Mouse (Mus musculus) midbrain, embryonic 10.5 days (tissue): ENCODE measurements around the gene Mier3. TPM values are rescaled to one million over a fixed set of nuclear protein-coding genes. Genes with fewer than 3 reads are reported as not detected.

Experiments
- DNase-seq: peaks from one replicate; pipeline ENCODE4 v3.0.0-alpha.2; 2017; ENCODE audit warnings: low spot score
- H3K27ac ChIP-seq: fragments of 300-500 bp; sonication (generic); replicated peaks from 2 replicates; pipeline ENCODE4 v1.5.1; 2016; ENCODE audit warnings: mild to moderate bottlenecking
- H3K27me3 ChIP-seq: fragments of 300-500 bp; sonication (generic); 2 replicates; pipeline ENCODE4 v1.6.1; 2016; ENCODE audit warnings: low read depth, mild to moderate bottlenecking; ENCODE audit not compliant: poor library complexity, severe bottlenecking
- H3K36me3 ChIP-seq: fragments of 300-500 bp; sonication (generic); 2 replicates; pipeline ENCODE4 v1.6.1; 2016; ENCODE audit warnings: mild to moderate bottlenecking, moderate library complexity
- H3K4me1 ChIP-seq: fragments of 300-500 bp; sonication (generic); 2 replicates; pipeline ENCODE4 v1.6.1; 2016
- H3K4me3 ChIP-seq: fragments of 300-500 bp; sonication (generic); 2 replicates; pipeline ENCODE4 v1.5.1; 2016; ENCODE audit warnings: mild to moderate bottlenecking, moderate library complexity
- H3K9me3 ChIP-seq: fragments of 300-500 bp; sonication (generic); replicated peaks from 2 replicates; pipeline ENCODE4 v1.6.1; 2016; ENCODE audit warnings: mild to moderate bottlenecking
- WGBS: fragments of 180-500 bp; shearing (Covaris S2); methylation state at CpG from one replicate; pipeline ENCODE4 v1.1.7; 2016; 5-methylcytosine and 5-hydroxymethylcytosine counted together
- polyA plus RNA-seq: library from polyadenylated mRNA; unstranded; fragments of >200 nt; fragmentation: Nextera tagmentation; extraction: Ambion mirVana; gene quantifications from 2 replicates; pipeline ENCODE4 v1.2.1, GENCODE M21; 2016

Mier3 gene
- polyA plus RNA-seq, 1 experiment from 2014 or later: 18.2 TPM

DNA sequence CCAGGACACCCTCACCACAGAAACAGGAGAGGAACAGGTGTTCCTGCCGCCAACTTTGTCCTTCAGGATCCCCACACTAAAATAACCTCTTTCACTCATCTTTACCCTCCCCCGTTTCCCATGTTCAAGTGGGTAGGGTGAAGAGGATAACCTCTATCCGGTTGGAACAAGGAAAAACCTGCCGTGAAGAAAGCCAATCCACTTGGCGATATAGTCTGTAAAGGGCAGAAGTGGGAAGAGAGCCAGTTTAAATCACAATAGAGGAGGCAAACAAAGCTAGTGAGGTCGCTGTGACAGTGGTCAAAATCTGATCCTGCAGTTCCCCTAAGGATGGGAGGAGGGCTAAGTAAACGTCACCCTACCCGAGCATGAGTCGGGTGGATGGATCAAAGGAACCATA, 38.9 kb downstream of the Mier3 start:
- no peak for DNase-seq
- Histone ChIP-seq H3K4me3 (no peak overlapping the region), H3K9me3 (no peaks in the 10 kb centered on the region), H3K27ac (no peak overlapping the region), H3K4me1 (peaks cover 6% of the 10 kb centered on the region; the same call in 1 of the 2 replicates), H3K36me3 (peaks cover 49% of the 10 kb centered on the region), H3K27me3 (no peaks in the 10 kb centered on the region)
- WGBS: 76% methylated on average over 9 of the region's 9 CpGs

- DNase-seq: no peak
- H3K4me3 ChIP-seq: peak overlapping the region; percentile 73
- H3K9me3 ChIP-seq: peaks cover 13% of the 10 kb centered on the region
- WGBS: under 1% methylated on average over 18 of the region's 18 CpGs
- peaks cover 5% of the 10 kb centered on the region for H3K36me3 ChIP-seq
- H3K27ac ChIP-seq: peak overlapping the region; percentile 82
- H3K27me3 ChIP-seq: no peaks in the 10 kb centered on the region
- H3K4me1 ChIP-seq: peaks cover 11% of the 10 kb centered on the region
Measured at GRCm38 (mm10) chr13:111724811-111725164, 44.0 kb downstream of the Mier3 start.

- H3K27ac ChIP-seq: peak overlapping the region; percentile 88
- under 1% methylated on average over 65 of the region's 65 CpGs for WGBS
- H3K27me3 ChIP-seq: no peaks in the 10 kb centered on the region
- peaks cover 11% of the 10 kb centered on the region for H3K4me1 ChIP-seq
- H3K9me3 ChIP-seq: peaks cover 16% of the 10 kb centered on the region
- peak; percentile 100 for DNase-seq
- H3K36me3 ChIP-seq: no peaks in the 10 kb centered on the region
- peak overlapping the region; percentile 73 for H3K4me3 ChIP-seq
Measured at GRCm38 (mm10) chr13:111725165-111726077, 44.6 kb downstream of the Mier3 start.

DNA sequence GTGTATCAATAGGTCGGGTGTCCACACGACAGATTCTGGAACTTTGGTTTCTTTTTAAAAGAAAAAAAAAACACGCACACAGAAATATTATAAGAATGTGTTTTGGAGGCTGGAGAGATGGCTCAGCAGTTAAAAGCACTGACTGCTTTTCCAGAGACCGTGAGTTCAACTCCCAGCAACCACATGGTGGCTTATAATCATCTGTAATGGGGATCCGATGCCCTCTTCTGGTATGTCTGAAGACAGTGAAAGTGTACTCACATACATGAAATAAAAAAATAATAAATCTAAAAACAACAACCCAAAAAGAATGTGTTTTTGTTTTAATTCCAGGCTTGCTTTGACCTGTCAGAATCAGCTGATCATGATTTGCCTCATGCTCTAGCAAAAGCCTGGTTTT, 46.1 kb downstream of the Mier3 start:
- Histone ChIP-seq H3K4me3 (no peak overlapping the region), H3K27ac (no peak overlapping the region), H3K9me3 (peaks cover 16% of the 10 kb centered on the region), H3K4me1 (peaks cover 11% of the 10 kb centered on the region), H3K36me3 (no peaks in the 10 kb centered on the region), H3K27me3 (no peaks in the 10 kb centered on the region)
- DNase-seq: no peak
- 94% methylated on average over 5 of the region's 5 CpGs for WGBS

DNA sequence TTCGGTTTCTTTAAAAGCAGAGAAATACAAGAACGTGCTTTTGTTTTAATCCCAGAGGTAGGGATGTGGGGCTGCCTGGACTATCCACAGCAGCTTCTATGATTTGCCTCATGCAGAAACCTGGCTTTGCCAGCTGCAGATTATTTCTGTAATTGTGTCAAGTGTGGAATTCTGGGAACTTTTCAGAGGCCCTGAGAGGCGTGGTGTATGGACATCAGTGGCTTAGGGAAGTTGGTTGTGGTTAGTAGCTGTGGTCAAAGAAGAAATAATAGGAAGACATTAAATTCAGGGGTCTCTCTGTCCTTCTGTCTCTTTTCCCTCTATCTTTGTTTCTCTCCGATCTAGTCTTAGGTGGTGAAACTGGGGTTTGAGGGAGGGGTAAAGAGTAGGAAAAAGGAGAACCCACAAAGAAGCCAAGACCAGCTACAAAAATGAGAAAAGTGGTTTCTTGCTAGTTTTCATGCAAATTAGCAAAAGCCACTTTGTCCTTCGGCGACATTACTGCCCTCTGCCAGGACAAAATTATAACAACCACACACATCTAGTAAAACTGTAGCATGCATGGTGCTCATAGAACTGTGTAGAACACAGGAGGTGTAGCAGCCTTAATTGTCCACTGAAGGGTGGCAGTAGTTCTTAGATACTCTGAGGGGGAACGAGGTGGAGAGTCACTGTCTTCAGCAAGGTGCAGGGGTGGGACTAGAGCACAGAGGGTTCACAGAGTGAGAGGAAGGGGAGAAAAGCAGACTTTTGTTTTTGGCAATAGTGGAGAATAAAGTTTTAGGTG, 60.6 kb downstream of the Mier3 start:
- Histone ChIP-seq H3K4me1 (no peaks in the 10 kb centered on the region), H3K27ac (no peak overlapping the region), H3K9me3 (peaks cover 5% of the 10 kb centered on the region; the same call in 1 of the 2 replicates), H3K36me3 (no peaks in the 10 kb centered on the region), H3K27me3 (no peaks in the 10 kb centered on the region), H3K4me3 (no peak overlapping the region)
- 80% methylated on average over 7 of the region's 7 CpGs for WGBS
- no peak for DNase-seq

- Histone ChIP-seq H3K36me3 (no peaks in the 10 kb centered on the region), H3K9me3 (peaks cover 5% of the 10 kb centered on the region; the same call in 1 of the 2 replicates), H3K4me3 (no peak overlapping the region), H3K27ac (no peak overlapping the region), H3K27me3 (no peaks in the 10 kb centered on the region), H3K4me1 (no peaks in the 10 kb centered on the region)
- DNase-seq: no peak
- 70% methylated on average over 6 of the region's 6 CpGs for WGBS
Measured at GRCm38 (mm10) chr13:111741991-111742615, 61.3 kb downstream of the Mier3 start.

GRCm38 (mm10) chr13:111744233-111745000, 63.6 kb downstream of the Mier3 start:
- no peaks in the 10 kb centered on the region for H3K27me3 ChIP-seq
- no peak overlapping the region for H3K27ac ChIP-seq
- peaks cover 17% of the 10 kb centered on the region for H3K36me3 ChIP-seq
- WGBS: 86% methylated on average over 6 of the region's 6 CpGs
- H3K4me1 ChIP-seq: no peaks in the 10 kb centered on the region
- H3K4me3 ChIP-seq: no peak overlapping the region
- H3K9me3 ChIP-seq: no peaks in the 10 kb centered on the region
- DNase-seq: no peak

GRCm38 (mm10) chr13:111745216-111745615, 64.4 kb downstream of the Mier3 start:
- WGBS: 90% methylated on average over 7 of the region's 7 CpGs
- Histone ChIP-seq H3K4me1 (no peaks in the 10 kb centered on the region), H3K36me3 (peaks cover 25% of the 10 kb centered on the region), H3K4me3 (no peak overlapping the region), H3K9me3 (no peaks in the 10 kb centered on the region), H3K27ac (no peak overlapping the region), H3K27me3 (no peaks in the 10 kb centered on the region)
- DNase-seq: no peak

DNA sequence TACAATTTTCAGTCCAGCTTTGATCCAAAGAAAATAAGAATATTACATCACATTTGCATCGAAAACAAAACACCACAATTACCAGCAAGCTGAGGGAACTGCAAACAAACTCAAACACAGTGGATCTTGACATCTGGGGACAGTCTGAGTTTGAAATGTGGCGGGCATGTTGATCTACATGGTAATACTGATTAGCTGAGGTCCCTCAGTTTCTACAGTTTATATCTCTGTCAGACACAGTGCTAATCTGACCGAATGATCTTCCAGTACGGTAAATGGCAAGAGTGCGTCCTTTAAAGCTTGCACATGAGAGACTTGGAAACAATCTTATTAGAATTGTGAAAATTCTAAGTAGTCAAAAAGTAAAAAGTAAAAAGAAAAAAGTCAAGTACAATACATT, 66.1 kb downstream of the Mier3 start:
- no peak for DNase-seq
- Histone ChIP-seq H3K27ac (no peak overlapping the region), H3K9me3 (no peaks in the 10 kb centered on the region), H3K4me1 (no peaks in the 10 kb centered on the region), H3K27me3 (no peaks in the 10 kb centered on the region), H3K4me3 (no peak overlapping the region), H3K36me3 (peaks cover 39% of the 10 kb centered on the region)
- WGBS: 94% methylated on average over 5 of the region's 5 CpGs

DNA sequence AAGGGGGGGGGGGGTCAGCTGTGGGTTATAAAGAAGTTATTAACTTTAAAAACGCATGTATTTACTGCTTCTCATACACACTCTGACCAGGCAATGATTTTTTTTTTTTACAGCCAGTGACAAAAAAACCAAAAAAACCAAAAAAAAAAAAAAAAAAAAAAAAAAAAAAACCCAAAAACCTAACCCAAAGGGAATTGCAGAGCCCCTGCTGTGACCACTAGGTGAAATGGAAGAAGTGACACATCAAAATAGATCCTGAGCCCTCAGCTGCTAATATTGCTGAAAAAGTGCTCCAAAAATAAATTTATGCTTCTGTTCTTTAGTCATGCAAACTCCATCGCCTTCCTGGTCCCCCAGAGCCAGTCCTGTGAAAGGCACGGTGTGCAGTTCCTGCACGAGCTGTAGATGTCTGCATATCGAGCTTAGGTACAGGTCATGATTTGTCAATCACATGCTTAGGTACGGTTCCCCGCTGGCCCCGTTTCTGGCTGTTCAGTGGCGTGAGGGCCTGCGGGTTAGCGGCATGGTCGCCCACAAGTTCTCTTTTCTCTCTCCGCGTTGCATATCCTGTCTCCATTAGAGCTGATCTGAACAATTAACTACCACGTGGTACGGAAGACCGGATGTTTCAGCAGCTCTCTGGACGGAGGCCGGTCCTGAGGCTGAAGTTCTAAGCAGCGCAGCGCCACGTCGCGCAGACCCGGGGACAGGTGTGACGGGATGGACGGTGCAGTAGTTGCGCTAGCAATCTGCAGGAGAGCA, 67.7 kb downstream of the Mier3 start:
- no peak for DNase-seq
- Histone ChIP-seq H3K36me3 (peaks cover 56% of the 10 kb centered on the region), H3K4me1 (no peaks in the 10 kb centered on the region), H3K9me3 (no peaks in the 10 kb centered on the region), H3K27ac (no peak overlapping the region), H3K27me3 (no peaks in the 10 kb centered on the region), H3K4me3 (no peak overlapping the region)
- 96% methylated on average over 28 of the region's 28 CpGs for WGBS

DNA sequence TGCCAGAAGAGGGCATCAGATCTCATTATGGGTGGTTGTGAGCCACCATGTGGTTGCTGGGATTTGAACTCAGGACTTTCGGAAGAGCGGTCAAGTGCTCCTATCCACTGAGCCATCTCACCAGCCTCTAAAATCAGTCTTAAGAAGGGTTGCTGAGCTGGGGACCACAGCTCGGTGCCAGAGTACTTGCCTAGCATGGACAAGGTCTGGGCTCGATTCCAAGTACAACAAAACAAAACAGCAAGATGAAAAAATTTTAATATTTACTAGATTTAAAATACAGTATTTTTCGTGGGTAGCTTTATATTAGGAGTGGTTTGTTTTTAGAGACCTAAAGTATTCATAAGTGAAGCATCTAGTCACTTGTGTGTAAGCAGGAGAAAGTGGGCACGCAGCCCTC, 72.5 kb downstream of the Mier3 start:
- 95% methylated on average over 6 of the region's 6 CpGs for WGBS
- Histone ChIP-seq H3K27ac (no peak overlapping the region), H3K36me3 (peaks cover 98% of the 10 kb centered on the region), H3K27me3 (no peaks in the 10 kb centered on the region), H3K4me1 (no peaks in the 10 kb centered on the region), H3K9me3 (no peaks in the 10 kb centered on the region; the same call in 1 of the 2 replicates), H3K4me3 (no peak overlapping the region)
- DNase-seq: no peak
